Mouse (Mus musculus) spleen, adult 2 months (tissue): ENCODE measurements around the gene Dcbld2. TPM values are rescaled to one million over a fixed set of nuclear protein-coding genes. Genes with fewer than 3 reads are reported as not detected.

ENCODE experiments used
- DNase-seq, 2 experiments: peaks; one replicate each; pipeline versions ENCODE4 v3.0.0 to v3.0.0-alpha.2; 2012 to 2021; ENCODE audit warnings: low spot score in 2 of 2, low read depth in 1 of 2
- H3K27ac ChIP-seq: fragments of 200-500 bp; 2 replicates; pipeline ENCODE4 v1.5.1; 2012; ENCODE audit warnings: low read length, inconsistent platforms; ENCODE audit not compliant: insufficient read depth
- H3K27me3 ChIP-seq: fragments of 200-500 bp; 2 replicates; pipeline ENCODE4 v1.6.1; 2012; ENCODE audit warnings: mild to moderate bottlenecking, moderate library complexity, low read length, inconsistent platforms; ENCODE audit not compliant: control insufficient read depth, insufficient read depth
- H3K36me3 ChIP-seq: fragments of 200-500 bp; 2 replicates; pipeline ENCODE4 v1.6.1; 2012; ENCODE audit warnings: mild to moderate bottlenecking, low read length, inconsistent platforms; ENCODE audit not compliant: control insufficient read depth, insufficient read depth
- H3K4me1 ChIP-seq: fragments of 200-500 bp; 2 replicates; pipeline ENCODE4 v1.6.1; 2011; ENCODE audit warnings: inconsistent platforms; ENCODE audit not compliant: control insufficient read depth, insufficient read depth, insufficient read length
- H3K4me3 ChIP-seq: fragments of 200-500 bp; 2 replicates; pipeline ENCODE4 v1.5.1; 2011; ENCODE audit warnings: mild to moderate bottlenecking, inconsistent platforms; ENCODE audit not compliant: insufficient read depth, insufficient read length; ENCODE audit errors: extremely low read depth
- CTCF ChIP-seq: fragments of 200-500 bp; IDR thresholded peaks from 2 replicates; pipeline ENCODE4 v1.5.1; 2011; ENCODE audit warnings: mild to moderate bottlenecking, inconsistent platforms; ENCODE audit not compliant: insufficient read depth, insufficient read length, insufficient replicate concordance; ENCODE audit errors: extremely low read depth
- POLR2A ChIP-seq: fragments of 200-500 bp; IDR thresholded peaks from 2 replicates; pipeline ENCODE4 v1.6.1; 2011; ENCODE audit warnings: low read depth, low read length, inconsistent platforms
- WGBS: fragments of 180-500 bp; shearing (Covaris S2); methylation state at CpG from one replicate; pipeline ENCODE4 v1.1.7; 2018; 5-methylcytosine and 5-hydroxymethylcytosine counted together
- polyA plus RNA-seq: library from polyadenylated mRNA; depleted of rRNA; stranded (reverse); fragments of >200 nt; gene quantifications from 2 replicates; pipeline ENCODE4 v1.2.3, GENCODE M21; 2012

The Dcbld2 gene
- polyA plus RNA-seq, 1 experiment: 3.7 TPM

DNA sequence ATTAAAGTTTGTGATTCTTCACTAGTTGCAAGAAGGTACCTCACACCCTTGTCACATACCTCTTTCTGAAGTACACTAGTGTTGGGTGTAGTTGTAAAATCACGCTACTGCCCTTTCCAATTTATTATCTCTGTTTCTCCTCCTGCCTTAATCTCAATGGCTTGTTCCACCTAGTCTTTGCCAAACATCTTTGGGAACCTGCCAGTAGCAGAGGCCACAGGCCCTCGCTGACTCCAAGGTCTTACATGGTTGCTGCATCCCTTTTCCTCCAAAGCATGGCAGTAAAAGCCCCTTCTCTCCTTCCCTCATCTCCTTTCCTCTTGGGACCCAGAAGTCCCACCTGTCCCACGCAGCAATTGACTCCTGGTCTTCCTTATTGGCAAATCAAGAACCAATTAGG, 9.6 kb upstream of the Dcbld2 start:
- no peak for DNase-seq
- WGBS: 72% methylated on average over 3 of the region's 3 CpGs
- Histone ChIP-seq H3K27me3 (no peaks in the 10 kb centered on the region), H3K27ac (no peak overlapping the region), H3K4me3 (no peak overlapping the region), H3K4me1 (no peaks in the 10 kb centered on the region), H3K36me3 (no peaks in the 10 kb centered on the region)
- no peak for TF ChIP-seq CTCF
- no peak for TF ChIP-seq POLR2A

DNA sequence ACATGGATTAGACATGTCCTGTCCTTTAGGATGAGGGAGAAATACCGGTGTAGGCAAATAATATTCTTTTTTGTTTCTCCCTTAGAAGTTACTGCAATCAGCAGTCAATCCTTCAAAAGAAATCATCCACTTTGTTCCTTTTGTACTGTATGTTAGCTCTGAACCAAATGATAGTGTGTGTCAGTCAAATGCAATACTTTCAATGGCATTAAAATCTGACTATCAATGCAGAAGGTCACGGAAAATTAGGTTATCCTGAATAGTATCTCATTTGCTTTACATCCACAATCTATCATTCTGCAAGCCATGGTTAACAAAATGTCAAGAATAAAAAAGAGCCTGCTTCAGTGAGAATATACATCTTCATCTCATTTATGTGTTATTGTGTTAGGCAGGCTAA, 7.2 kb upstream of the Dcbld2 start:
- Histone ChIP-seq H3K27me3 (no peaks in the 10 kb centered on the region), H3K36me3 (no peaks in the 10 kb centered on the region), H3K4me3 (no peak overlapping the region), H3K27ac (no peak overlapping the region), H3K4me1 (no peaks in the 10 kb centered on the region)
- WGBS: 89% methylated on average over 2 of the region's 2 CpGs
- no peak for DNase-seq
- TF ChIP-seq POLR2A (no peak), CTCF (no peak)

DNA sequence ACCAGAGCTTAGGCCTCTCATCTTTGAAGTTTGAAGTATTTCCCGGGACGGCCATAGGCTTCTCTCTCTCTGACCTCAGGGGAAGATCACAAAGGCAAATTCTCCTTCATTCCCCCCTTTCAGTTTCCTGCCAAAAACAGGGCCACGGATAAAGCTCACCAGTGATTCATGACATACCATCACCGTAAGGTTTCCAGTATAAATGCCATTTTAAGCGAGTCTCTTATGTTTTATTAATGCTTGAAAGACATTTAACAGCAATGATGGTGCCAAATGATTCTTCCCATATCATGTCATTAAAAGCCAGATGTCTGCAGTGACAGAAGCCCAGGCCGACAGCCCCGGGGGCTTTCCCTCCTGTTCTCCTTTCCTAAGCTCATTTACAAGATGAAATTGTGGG, 3.6 kb upstream of the Dcbld2 start:
- no peaks in the 10 kb centered on the region; the same call in 1 of the 2 replicates for H3K4me1 ChIP-seq
- DNase-seq: no peak
- peaks cover 6% of the 10 kb centered on the region for H3K27me3 ChIP-seq
- H3K36me3 ChIP-seq: no peaks in the 10 kb centered on the region
- WGBS: 80% methylated on average over 7 of the region's 7 CpGs
- no peak overlapping the region for H3K4me3 ChIP-seq
- H3K27ac ChIP-seq: no peak overlapping the region
- TF ChIP-seq CTCF (no peak), POLR2A (no peak)

DNA sequence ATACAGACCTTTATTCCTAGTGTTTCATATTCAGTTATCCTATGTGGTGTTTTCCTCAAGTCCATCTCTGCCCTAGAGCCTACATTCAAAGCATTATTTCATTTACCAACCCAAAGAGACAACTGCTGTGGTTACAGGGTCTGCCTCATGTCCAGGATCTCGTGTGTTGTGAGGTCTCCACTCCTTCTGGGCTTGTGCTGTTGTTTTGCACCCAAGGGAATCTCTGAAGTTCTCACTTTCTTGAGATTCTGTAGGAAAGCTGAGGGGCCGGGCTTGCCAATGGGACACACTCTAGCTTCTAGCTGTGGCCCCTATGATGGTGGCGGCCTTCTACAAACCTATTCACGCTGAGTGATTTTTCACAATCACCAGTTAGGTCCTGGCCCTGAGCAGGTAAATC, 3.0 kb upstream of the Dcbld2 start:
- no peaks in the 10 kb centered on the region for H3K36me3 ChIP-seq
- WGBS: 87% methylated on average over 4 of the region's 4 CpGs
- H3K27me3 ChIP-seq: peaks cover 6% of the 10 kb centered on the region
- no peak for DNase-seq
- TF ChIP-seq CTCF (no peak), POLR2A (no peak)
- no peak overlapping the region for H3K27ac ChIP-seq
- no peaks in the 10 kb centered on the region; the same call in 1 of the 2 replicates for H3K4me1 ChIP-seq
- no peak overlapping the region for H3K4me3 ChIP-seq

DNA sequence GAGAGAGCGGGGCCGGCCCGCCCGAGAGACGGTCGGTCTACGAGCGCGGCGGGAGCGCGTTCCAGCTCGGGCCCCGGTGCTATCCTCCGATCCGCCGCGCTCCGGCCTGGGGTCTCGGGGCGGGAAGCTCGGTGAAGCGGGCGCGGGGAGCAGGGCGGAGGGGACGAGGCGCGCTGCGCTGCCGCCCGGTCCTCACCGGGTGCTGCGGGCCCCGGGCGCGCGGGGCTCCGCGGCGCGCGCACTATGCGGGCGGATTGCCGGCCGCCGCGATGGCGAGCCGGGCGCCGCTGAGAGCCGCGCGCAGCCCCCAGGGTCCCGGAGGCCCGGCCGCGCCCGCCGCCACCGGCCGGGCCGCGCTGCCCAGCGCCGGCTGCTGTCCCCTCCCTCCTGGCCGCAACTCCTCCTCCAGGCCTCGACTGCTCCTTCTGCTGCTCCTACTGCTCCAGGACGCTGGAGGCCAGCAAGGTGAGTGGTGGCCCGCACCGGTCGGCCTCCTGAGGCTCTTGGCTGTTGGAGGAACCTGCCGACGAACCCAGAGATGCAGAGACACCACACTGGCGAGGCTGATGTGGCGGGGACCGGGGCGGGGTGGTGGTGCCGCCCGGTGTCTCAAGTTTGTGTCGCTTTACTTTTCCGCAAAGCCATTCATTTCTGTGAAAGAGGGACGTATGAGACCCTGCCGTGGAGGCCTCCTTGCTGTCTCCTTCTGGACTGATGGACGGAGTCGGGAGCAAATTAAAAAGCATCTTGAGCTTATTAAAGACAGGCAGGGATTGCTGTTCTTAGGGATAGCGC, 441 bp downstream of the Dcbld2 start:
- TF ChIP-seq POLR2A: no peak
- TF ChIP-seq CTCF: no peak
- peak overlapping the region; percentile 74 for H3K4me3 ChIP-seq
- H3K27me3 ChIP-seq: peaks cover 9% of the 10 kb centered on the region
- no peaks in the 10 kb centered on the region; the same call in 1 of the 2 replicates for H3K4me1 ChIP-seq
- H3K27ac ChIP-seq: no peak overlapping the region
- 1% methylated on average over 69 of the region's 89 CpGs for WGBS
- no peaks in the 10 kb centered on the region for H3K36me3 ChIP-seq
- DNase-seq: peak in 1 of 2 experiments; percentile 5

DNA sequence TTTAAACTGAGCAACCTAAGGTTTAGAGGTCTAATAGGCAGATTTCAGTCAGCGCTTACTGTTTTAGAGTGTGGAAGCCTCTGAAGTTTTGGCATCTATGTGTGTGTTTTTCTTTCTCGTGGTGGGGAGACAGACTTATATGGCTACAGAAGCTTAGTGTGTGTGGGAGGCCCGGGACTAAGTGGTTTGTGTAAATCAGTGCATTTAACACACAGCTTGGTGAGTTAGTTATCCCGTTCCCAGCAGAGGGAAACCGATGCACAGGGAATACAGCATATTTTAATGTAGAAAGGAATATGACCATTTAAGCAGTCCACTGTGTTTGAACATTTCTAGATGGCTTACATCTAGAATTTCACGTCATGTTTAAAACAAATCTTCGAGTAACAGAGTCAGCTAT, 1.6 kb downstream of the Dcbld2 start:
- H3K27ac ChIP-seq: no peak overlapping the region
- whole genome bisulfite sequencing: 75% methylated on average over 7 of the region's 7 CpGs
- no peak for DNase-seq
- TF ChIP-seq CTCF: no peak
- TF ChIP-seq POLR2A: no peak
- no peaks in the 10 kb centered on the region for H3K36me3 ChIP-seq
- peaks cover 9% of the 10 kb centered on the region for H3K27me3 ChIP-seq
- no peak overlapping the region; the same call in 1 of the 2 replicates for H3K4me3 ChIP-seq
- no peaks in the 10 kb centered on the region; the same call in 1 of the 2 replicates for H3K4me1 ChIP-seq

DNA sequence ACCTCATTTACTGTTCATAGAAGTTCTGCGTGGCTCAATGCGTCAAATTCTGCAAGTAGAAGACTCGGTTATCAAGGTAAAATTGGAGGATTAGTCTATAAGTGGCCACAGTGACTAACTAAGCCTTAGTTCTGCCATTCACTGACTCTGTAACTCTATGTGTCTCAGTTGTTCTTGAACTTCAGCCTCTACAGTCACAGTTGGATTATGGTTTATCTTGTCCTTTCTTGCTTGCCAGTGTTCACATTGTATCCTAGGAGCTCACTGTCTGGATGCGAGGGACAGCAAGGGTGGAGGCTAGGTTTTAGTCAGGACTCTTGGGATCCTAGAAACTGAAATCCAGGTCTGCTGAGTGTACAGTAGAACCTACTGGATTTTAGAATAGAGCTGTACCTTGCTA, 6.6 kb downstream of the Dcbld2 start:
- Histone ChIP-seq H3K36me3 (no peaks in the 10 kb centered on the region), H3K27ac (no peak overlapping the region), H3K4me3 (no peak overlapping the region), H3K27me3 (0 out of 2 replicates have a peak, but pooled peaks cover 3% of the 10 kb centered on the region), H3K4me1 (no peaks in the 10 kb centered on the region)
- DNase-seq: no peak
- 88% methylated on average over 4 of the region's 4 CpGs for WGBS
- no peak for TF ChIP-seq POLR2A
- no peak for TF ChIP-seq CTCF
